Mouse (Mus musculus) E14TG2a.4 (cell line): ENCODE results near the gene Ankef1.

Experiments
- CTCF ChIP-seq: conservative IDR thresholded peaks from 2 replicates; pipeline ENCODE4 v1.5.1; 2014; ENCODE audit warnings: low read length
- NANOG ChIP-seq: IDR thresholded peaks from 2 replicates; pipeline ENCODE4 v1.6.1; 2014; ENCODE audit warnings: borderline replicate concordance, low read length, mixed read lengths

GRCm38 (mm10) chr2:136512802-136513201 is 11.1 kb downstream of the Ankef1 start:
- TF ChIP-seq CTCF (no peak), NANOG (no peak)
